Mouse (Mus musculus) activated CD4-positive, CD25-positive, alpha-beta regulatory T cell, adult 4 months (primary cell): ENCODE results near the gene Zc3h12a. TPM values are rescaled to one million over a fixed set of nuclear protein-coding genes. Genes with fewer than 3 reads are reported as not detected.

Experiments used
- ATAC-seq: one replicate; pipeline ENCODE4 v1.8.0; 2017
- polyA plus RNA-seq, 2 experiments: library from polyadenylated mRNA; unstranded; fragments of 100-300 nt; shearing (Covaris generic); gene quantifications; one replicate each; pipeline ENCODE4 v1.2.1; 2017

The Zc3h12a gene
- polyA plus RNA-seq = 1 to 10 TPM; 5.0 to 5.9 TPM

DNA sequence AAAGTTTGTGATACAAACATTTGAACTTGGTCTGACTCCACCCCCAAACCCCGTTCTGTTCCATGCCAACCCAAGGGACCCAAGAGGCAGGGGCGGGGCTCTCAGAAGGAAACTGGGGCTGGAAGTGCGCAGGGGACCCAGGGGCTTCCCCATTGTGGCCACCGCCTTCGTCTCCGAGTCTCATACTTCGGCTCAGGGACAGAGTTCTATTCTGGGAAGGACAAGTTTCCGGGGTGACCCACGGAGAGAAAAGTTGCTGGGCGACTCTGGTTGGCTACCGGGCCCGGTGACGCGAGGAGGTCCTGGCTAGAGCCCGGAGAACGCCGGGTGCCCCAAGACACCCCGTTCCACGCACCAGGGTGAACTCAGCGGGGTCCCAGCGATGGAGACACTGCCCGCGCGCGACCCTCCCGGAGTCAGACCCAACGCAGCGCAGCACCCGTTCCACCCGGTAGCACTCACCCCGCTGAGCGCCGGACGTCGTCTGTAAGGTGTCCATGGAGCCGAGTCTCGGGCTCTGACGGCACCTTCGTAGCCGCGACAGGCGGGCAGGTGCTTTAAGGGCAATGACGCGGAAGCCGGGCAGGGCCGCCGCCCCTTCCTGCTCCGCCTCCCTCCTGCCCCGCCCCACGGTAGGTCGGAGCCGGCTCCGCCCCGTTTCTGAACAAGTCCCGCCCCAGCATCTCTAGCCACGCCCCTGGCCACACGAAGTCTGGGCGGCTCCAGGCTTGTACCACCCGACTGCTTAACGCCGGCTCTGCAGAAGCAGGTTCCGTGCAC is at the start of gene Zc3h12a:
TSS of gene Zc3h12a (minus strand) at position 536 of the 780 bp plus-strand sequence.
- peak; percentile 64 for ATAC-seq

DNA sequence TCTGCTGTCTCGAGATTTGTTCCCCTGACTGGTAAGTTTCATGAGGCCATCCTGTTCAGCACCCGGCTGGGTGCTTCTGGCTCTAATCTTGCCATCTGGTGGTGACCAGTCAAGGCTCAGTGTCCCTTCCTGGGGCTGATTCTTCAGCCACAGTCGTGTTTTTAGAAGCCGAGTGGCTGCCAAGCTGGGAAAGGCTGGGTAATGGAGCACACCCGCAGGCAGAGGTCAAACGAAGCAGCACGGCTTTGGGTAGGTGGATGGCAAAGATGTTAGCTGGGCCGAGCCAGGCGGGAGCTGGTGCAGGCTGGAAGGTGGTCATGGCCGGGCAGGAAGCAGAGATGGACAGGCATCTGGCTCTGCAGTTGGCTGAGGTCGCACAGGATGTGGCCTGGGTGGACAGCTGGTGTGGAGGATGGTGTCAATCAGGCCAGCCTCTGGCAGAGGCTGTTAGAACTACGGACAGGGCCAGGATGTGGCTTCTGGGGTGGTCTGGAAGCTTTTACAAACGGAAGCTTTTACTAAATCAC is 49.1 kb upstream of the Zc3h12a start:
- ATAC-seq = no peak

DNA sequence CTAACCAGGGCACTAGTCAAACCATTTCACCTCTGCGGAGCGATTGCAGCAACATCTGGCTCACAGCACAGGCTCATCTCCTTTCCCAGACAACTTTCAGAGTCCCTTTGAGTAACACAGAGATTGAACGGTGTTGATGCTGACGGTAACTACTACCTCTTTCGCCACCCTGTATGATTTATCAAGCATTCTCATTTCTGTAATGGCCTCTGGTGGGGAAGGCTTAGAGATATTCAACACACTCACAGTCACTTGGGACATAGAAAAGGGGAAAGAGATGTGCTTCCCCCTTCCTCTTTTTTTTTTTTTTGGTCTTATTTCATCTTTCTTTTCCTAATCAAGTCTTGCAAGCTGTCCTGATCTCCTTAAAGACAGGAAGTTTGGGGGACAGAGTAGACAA is 48.5 kb upstream of the Zc3h12a start:
- no peak for ATAC-seq

DNA sequence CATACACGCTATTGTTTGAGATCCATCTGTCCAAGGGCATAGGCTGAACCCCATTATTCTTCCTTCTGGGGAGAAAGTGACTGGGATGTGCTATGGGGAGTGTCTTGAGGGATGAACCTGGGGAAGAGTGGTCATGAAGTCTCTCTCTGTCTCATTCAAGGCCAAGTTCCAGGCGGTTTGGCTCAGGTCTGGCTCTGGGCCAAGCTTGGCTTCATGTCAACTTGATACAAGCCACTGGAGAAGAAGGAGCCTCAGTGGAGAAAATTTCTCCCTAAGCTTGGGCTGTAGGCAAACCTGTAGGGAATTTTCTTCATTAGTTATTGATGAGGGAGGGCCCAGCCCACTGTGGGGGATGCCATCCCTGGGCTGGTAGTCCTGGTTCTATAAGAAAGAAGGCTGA is 48.0 kb upstream of the Zc3h12a start:
- no peak for ATAC-seq

DNA sequence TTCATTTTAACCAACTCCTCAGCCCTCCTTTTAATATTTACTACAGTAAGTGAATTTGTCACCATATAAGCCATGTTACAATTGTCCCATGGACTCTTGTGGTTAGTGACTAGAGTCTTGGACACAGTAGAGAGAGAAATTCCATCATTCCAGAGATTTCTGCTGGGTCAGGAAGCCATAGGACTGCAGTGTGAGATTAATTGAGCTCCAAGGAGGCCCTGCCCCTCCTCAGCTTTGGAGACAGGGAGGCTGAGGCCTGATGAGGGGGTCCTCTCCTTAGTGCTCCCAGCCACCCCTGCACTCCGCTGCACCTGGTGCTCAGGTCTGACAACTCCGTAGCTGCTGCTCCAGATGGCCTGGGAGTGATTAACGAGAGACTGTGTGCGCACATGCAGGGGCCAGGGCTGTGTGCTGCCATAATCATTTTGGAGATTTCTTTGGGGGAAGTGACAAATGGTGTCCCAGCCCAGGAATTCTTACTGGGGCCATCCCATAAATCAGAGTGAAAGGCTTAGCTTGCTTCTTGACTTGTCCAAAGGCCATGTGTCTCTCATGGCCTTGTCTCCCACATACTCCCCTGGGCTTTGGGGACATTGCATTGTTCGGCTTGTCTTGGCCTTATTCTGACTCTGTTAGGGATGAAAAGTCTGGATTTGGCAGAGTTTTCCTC is 47.0 kb upstream of the Zc3h12a start:
- ATAC-seq = no peak

DNA sequence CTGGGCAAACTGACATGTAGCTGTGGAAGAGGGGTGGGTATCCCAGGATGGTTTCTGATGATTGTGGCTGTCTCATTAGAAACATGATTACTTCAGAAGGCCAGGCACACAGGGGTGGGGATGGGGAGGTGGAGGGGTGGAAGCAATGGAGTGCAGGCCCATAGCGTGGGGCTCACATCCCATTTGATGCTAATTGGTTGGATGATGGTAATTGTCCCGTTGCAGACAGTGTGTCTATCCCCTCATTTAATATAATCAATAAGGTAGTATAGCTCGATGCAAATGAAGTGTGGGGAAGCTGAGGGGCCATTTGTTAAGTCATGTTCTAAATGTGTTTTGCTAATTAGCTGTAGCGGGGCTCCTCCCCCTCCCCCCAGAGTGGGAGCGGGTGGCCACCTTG is 45.5 kb upstream of the Zc3h12a start:
- ATAC-seq = no peak

DNA sequence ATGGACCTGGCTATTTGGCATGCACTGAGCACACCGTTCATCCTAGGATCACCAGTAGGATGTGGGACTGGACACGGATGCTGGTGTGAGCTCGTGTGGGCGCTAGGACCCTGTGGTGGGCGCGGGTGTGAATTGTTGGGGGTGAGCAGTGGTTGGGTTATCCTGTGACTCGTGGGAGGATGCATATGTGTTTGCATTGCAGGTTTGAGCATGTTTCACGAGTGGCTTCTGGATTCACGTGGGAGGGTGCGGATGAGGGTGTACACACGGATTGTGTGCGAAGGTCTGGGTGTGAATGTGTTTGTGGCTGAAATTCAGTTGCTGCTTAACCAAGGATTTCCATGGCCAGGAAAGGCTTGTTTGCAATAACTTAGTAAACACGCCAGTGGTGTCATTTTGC is 45.1 kb upstream of the Zc3h12a start:
- ATAC-seq = no peak

DNA sequence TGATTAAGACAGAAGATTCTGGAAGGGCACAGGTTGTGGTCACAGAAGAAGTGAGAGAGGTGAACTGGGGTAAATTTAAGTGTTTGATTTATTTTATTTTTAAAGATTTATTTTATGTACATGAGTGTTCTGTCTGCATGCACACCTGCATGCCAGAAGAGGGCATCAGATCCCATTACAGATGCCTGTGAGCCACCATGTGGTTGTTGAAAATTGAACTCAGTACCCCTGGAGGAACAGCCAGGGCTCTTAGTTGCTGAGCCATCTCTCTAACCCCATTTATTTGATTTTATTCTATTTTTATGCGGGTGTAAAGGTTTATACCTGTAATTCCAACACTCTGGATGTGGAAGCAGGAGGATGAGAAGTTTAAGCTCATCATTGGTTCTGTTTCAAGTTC is 40.1 kb upstream of the Zc3h12a start:
- ATAC-seq = no peak

DNA sequence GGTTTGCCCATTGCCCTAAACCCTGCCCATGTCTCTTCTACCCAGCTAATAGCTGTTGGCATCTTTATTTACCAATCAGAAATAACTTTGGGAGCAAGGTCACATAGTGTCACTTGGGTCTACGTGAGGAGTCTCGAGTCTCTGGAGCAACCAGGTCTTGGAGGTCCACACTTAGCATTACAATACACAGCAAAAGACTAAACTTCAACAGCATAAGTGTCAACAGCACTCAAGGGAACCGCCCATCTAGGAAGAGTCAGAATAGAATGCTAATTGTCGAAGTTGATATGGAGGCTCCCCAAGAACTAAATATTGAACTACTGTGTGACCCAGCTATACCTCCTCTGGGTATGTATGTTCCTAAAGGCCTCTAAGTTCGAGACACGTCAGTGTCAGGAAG is 37.2 kb upstream of the Zc3h12a start:
- ATAC-seq = no peak

DNA sequence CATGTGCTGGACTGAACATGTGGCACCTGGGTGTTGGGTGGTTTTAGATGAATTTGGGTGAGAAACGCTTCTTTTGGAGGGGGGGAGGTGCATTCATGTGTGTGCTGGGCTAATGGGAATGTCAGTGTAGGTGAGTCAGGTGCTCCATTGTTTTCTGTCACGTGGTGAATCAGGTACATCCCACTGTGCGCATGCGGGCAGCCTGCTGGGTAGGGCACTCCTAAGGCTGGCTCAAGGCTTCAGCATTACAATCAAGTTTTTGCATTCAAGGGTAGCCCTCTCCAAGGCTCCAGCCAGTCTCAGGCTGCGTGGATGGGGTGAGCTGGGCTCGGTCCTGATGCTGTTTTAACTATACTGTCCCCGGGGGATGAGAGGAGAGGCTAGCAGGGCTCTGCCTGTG is 35.1 kb upstream of the Zc3h12a start:
- ATAC-seq = no peak

DNA sequence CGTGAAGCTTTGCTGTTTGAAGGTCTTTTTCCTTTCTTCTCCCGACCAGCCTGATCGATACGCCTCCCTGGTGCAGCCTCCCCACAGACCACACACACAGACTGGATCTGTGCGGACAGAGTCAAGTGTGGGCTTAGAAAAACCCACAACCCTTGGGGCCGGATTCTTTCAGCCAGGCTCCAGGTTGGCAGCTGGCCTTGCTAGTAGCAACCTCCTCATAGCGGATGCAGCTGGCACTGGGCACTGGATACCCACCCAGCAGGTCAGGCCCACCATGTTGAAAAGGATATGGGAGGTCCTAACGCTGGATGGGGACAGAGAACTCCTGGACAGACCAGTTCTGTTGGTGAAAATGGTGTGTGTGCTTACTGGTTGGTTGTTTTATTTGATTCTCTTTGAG is 33.8 kb upstream of the Zc3h12a start:
- no peak for ATAC-seq

DNA sequence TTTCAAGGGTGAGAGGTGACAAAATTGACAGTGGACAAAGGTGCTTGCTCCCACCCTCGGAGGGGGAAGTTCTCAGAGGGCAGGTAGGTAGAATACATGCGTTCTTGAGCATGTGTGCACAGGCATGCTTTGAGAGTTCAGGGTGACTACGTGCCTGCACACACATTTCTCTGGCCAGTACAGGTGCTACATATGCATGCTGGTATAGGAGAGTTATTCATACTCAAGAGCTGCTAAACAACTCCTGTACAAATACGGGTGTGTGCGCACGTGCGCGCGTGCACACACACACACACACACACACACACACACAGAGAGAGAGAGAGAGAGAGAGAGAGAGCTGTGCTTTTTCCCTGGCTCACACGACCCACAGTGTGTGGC is 33.3 kb upstream of the Zc3h12a start:
- no peak for ATAC-seq

DNA sequence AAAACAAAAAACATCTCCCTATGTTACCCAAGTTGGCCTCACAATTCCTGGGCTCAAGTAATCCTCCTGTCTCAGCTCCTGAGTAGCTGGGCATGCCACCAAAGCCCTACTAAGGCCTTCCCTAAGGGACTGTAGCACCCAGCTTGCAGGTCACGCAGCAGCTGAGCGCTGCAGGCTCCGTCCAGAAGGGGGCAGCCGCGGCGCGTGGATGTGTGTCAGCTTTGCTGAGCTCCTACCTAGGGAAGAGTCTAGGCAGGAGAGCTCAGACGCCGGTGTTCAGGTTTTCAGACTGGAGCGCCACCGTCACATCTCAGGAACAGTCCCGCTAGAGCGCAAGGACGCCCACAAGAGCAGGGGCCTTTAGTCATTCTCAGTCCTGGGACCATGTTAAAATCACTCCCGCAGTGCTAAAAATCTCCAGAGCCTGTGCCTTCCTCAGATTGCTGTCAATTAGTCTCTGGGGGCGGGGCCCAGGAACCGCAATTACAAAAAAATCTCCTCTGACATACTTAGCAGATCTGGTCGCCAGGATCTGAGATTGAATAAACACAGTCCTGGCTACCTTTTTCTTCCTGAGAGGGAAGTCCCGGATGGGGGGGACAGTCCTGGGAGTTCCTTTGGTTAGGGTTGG is 32.8 kb upstream of the Zc3h12a start:
- no peak for ATAC-seq

DNA sequence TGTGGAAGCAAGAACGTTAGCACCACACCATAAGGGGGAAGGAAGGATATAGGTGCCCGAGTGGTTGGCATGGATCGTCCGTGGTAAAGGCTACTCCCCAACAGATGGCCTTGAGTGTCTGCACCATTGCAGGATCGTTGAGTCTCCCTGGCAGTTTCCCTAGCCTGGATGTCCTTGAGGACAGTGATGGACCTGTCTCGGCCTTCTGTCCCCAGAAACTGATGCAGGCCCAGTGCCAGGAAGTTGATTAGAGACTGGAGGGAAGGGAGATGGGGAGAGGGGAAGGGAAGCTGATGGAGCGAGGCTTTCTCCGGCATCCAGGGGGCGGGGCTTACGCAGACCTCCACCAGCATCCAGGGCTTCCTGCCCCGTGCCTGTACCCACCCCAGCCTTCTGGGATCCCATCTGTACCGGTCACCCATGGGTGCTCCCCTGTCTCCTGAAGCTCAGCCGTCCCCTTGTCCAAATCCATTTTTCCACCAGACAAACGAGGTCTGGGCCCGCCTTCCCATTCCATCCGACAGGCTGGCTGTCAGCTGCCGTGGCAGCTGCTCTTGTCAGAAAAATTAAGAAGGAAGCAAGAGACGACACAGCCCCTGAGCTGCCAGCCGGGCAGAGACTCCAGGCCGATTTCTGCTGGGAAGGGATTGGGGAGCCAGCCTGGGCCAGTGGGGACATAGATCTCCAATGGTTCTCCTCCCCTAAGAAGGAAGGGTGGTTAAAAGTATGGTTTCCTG is 31.1 kb upstream of the Zc3h12a start:
- ATAC-seq = no peak

DNA sequence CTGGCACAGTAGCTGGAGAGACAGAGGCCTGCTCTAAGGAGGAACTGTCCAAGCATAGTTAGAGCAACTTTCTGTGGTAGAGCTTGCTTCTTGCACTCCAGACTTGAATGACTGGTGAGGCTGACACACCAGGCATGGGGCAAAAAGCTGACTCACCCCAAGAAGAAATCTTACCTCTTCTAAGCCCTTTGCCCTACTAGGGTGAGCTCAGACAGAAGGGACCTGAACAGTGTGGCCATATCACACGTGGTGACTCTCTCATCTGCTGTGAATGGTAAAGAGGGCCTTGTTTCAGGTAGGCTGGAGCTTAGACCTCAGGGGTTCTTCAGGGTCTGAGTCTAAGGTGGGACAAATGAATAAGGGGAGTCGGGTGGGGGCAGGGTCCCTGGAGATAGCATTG is 30.4 kb upstream of the Zc3h12a start:
- no peak for ATAC-seq

DNA sequence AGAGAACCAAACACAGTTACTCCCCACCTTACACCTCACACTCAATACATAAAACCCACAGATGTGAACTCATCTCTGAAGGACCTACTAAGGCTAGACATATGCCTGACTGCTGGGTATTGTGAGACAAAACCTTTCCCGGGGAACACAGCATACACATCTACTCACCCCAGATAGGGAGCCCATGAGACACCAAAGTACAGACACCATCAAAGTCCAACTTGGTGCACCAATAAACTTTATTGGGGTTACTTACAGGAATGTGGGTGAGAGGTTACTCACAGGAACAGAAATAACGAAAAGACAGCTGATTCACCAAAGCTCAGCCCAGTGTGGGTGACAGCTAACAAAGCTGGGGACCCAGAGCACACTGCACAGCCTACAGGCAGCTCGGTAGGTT is 29.7 kb upstream of the Zc3h12a start:
- no peak for ATAC-seq

DNA sequence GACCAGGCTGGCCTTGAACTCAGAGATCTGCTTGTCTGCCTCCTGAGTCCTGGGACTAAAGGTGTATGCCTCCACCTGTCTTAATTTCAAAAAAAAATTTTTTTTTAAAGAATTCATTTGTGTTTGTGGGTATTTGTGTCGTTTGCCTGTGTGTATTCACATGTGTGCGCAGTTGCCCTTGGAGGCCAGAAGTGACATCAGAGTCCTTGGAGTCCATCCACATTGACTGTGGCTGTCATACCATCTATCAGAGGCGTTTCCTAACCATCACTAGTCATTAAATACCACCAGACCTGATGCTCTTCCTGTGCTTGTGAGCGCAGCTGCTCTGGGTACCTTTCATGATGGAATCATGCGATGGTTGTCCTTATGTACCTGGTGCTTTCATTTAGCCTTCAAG is 28.0 kb upstream of the Zc3h12a start:
- no peak for ATAC-seq

DNA sequence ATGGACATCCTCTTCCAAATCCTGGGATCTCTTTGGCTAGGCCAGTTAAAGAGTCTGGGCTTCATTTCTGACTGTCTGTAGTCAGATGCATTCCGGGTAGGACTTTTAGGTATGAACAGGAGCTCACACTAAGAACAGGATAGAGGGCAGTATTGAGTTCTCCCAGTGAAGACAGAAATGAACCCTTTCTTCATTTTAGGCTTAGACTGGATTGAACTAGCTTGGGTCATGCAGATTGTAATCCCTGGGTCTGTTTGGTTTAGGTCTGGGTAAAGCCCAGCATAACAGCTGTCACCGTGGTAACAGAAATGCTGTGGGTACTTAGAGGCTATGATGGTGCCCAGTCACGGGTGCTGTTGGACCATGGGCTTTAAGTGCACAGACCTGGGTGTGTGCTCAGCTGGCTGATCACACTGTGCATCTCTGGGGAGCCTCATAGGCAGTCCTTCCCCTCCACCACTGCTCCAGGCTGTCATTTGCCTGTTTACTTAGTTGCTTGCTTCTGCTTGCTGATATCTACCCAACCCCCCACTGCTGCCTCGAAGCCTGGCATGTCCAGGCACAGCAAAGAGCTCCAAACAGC is 26.1 kb upstream of the Zc3h12a start:
- ATAC-seq = no peak

DNA sequence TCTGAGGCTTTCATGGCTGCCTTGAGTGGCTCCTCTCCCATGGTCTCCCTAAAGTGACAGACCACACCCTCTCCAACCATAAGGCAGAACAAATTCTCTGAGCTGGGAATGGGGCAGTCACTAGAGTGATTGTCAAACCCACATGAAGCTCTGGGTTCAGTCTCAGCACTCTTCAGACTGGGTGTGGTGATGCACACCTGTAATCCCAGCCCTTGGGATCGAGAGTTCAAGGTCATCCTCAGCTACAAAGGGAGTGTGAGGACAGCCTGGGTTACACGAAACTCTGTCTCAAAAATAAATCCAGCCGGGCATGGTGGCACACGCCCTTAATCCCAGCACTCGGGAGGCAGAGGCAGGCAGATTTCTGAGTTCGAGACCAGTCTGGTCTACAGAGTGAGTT is 24.8 kb upstream of the Zc3h12a start:
- ATAC-seq = no peak

DNA sequence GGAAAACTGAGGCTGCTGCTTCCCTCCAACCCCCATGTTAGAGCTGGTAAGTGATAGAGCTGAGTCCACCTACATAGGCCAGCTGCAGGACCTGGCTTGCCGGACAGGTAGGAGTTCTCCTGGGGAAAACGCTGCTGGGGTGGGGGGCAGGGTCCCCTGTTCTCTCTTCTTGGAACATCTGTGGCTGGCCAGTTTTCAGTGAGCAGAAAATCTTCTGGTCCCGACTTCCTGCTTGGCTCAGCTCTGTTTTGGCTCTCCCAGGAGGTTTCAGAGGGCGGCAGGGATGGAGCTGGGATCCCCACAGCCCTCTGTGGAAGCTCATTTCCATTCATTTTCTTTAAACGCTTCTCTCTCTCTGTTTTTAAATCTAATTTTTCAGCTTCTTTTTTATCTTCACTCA is 21.8 kb upstream of the Zc3h12a start:
- ATAC-seq = no peak

DNA sequence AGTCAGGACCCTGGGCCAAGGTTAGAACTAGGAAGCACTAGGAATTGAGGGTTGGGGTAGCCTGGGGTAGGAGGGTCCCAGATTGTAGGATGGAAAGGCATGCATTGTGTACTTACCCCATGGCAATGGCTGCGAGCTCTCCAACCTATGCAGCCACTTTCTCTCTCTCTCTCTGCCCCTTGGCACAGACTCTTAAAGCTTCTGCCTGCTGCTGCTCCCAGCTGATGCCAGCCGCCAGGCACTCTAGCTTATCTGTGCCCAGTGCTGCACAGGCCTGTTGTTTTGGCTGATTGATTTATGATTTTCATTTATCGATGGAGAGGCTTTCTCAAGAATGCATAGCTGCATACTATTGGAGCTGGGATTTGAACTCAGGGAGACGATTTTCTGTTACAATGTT is 20.3 kb upstream of the Zc3h12a start:
- no peak for ATAC-seq

DNA sequence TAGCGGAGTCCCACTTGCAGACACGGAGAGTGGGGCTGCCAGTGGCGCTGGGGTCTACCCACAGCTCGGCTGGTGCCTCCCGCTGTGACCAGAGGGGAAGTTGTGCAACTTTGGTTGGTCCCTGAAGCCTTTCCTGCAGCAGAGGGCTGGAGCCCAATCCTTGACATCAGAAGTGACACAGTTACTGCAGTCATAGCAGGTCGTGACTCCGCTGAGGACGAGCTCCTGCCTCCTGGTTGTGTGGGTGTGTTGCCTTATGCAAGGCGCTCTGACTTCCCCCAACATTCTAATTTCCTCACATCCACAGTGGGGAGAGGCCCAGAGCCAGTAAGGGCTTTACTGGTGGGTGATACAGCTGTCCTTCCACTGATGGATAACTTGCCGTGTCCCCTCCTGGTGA is 17.6 kb upstream of the Zc3h12a start:
- ATAC-seq = no peak

DNA sequence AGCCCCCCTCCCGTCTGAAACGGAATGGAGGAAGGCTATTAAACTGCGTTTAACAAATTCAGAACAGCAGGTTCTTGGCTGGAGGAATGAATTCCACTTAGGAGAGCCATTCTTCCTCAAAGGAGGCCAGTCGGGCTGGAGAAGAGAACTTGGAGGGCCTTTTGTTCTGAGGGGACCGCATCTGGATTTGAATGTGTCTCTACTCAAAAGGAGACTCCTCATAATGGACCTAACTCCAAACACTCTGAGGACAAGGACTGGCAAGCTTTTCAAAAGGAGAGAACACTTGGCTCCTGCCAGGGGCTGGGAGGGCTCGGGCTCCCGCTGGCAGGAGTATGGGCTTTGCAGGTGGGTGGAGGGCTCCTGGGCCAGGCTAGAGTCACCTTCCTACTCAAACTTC is 17.0 kb upstream of the Zc3h12a start:
- ATAC-seq = no peak
